In the genomic region with DNA sequence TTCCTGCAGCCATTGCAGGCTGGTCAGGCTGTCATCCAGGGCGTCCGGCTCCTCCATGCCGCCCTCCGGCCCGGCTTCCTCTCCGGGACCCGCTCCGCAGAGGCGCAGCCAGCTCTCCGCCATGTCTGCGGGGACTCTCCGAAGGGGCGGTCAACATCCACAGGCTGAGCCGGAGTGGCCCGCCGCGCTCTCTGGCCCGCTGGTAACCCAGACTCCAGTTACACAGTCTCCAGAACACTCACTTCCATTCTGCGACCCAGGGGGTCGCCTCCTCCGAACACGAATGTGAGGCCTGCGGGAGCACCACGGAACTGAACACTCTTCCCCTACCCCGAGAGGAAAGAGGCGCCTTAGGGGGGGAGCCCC, we compare ENCODE assay signal across 8 mouse cellular contexts. TPM values are rescaled to one million over a fixed set of nuclear protein-coding genes. Genes with fewer than 3 reads are reported as not detected.
DNase-seq lines count a peak whose midpoint lies in the region; ATAC-seq and TF ChIP-seq lines count a peak whose summit lies in the region.

No protein-coding gene starts in this region.

- H3K27me3 ChIP-seq in megakaryocyte, embryonic 14.5 days (replicated peaks) = peaks cover 90% of the 10 kb centered on the region
- H3K27me3 ChIP-seq in hindbrain, embryonic 10.5 days (ENCODE audit: insufficient read depth, poor library complexity, severe bottlenecking) = peaks cover 66% of the 10 kb centered on the region
- H3K27me3 ChIP-seq in liver, embryonic 16.5 days (ENCODE audit: control insufficient read depth, insufficient read depth, low read depth, low read length) = peaks cover 55% of the 10 kb centered on the region
- H3K27me3 ChIP-seq in stomach, postnatal 0 days (ENCODE audit: control insufficient read depth, insufficient read depth, low read length) = peaks cover 4% of the 10 kb centered on the region; the same call in 1 of the 2 replicates

- no peaks in the 10 kb centered on the region for H3K36me3 ChIP-seq in megakaryocyte, embryonic 14.5 days (replicated peaks; ENCODE audit: low read length)
- peaks cover 16% of the 10 kb centered on the region; the same call in 1 of the 2 replicates for H3K36me3 ChIP-seq in hindbrain, embryonic 10.5 days
- no peaks in the 10 kb centered on the region for H3K36me3 ChIP-seq in liver, embryonic 16.5 days (ENCODE audit: control insufficient read depth, insufficient read depth)
- no peaks in the 10 kb centered on the region for H3K36me3 ChIP-seq in stomach, postnatal 0 days (ENCODE audit: control insufficient read depth, insufficient read depth, low read length)

- no peaks in the 10 kb centered on the region for H3K9me3 ChIP-seq in megakaryocyte, embryonic 14.5 days
- no peaks in the 10 kb centered on the region for H3K9me3 ChIP-seq in hindbrain, embryonic 10.5 days
- H3K9me3 ChIP-seq in liver, embryonic 16.5 days (replicated peaks; ENCODE audit: control insufficient read depth, low read length) = no peaks in the 10 kb centered on the region
- no peaks in the 10 kb centered on the region for H3K9me3 ChIP-seq in stomach, postnatal 0 days (ENCODE audit: control insufficient read depth, low read length)

- WGBS in hindbrain, embryonic 10.5 days = 4% methylated on average over 26 of the region's 26 CpGs
- 8% methylated on average over 26 of the region's 26 CpGs for WGBS in liver, embryonic 16.5 days (ENCODE audit: insufficient replicate concordance)
- 21% methylated on average over 26 of the region's 26 CpGs for WGBS in stomach, postnatal 0 days

- H3K4me1 ChIP-seq in megakaryocyte, embryonic 14.5 days = peaks cover 42% of the 10 kb centered on the region
- peaks cover 89% of the 10 kb centered on the region for H3K4me1 ChIP-seq in hindbrain, embryonic 10.5 days (replicated peaks)
- H3K4me1 ChIP-seq in liver, embryonic 16.5 days (ENCODE audit: control insufficient read depth, low read depth, low read length) = peaks cover 16% of the 10 kb centered on the region
- peaks cover 2% of the 10 kb centered on the region; the same call in 1 of the 2 replicates for H3K4me1 ChIP-seq in stomach, postnatal 0 days (replicated peaks; ENCODE audit: control insufficient read depth, insufficient read depth)

- peak overlapping the region; percentile 98 for H3K4me2 ChIP-seq in liver, embryonic 16.5 days (ENCODE audit: low read depth, low read length)
- H3K4me2 ChIP-seq in stomach, postnatal 0 days (replicated peaks; ENCODE audit: low read depth) = peak overlapping the region; percentile 31

- no peak for TF ChIP-seq CTCF in stomach, postnatal 0 days (IDR thresholded peaks at IDR 0.05; ENCODE audit: low read depth)

- ATAC-seq in megakaryocyte, adult 5-6 weeks (ENCODE audit: poor library complexity, severe bottlenecking) = no peak
- ATAC-seq in liver, embryonic 16.5 days (ENCODE audit: low read depth) = no peak
- no peak for ATAC-seq in stomach, postnatal 0 days (ENCODE audit: low FRiP score, low TSS enrichment)

- DNase-seq in hindbrain, embryonic 10.5 days (ENCODE audit: low spot score) = peak; percentile 33
- DNase-seq in stomach, postnatal 0 days (ENCODE audit: low spot score) = no peak
- DNase-seq in cerebellum, adult 9-10 months = no peak
- no peak for DNase-seq in left cerebral cortex, adult 18-20 months (ENCODE audit: low spot score in 2 of 2)
- DNase-seq in right cerebral cortex, postnatal 25 days = no peak

- peak overlapping the region; percentile 92 for H3K4me3 ChIP-seq in megakaryocyte, embryonic 14.5 days (replicated peaks)
- H3K4me3 ChIP-seq in hindbrain, embryonic 10.5 days = peak overlapping the region; percentile 58
- peak overlapping the region; percentile 37 for H3K4me3 ChIP-seq in liver, embryonic 16.5 days (ENCODE audit: low read depth, low read length)
- H3K4me3 ChIP-seq in stomach, postnatal 0 days (ENCODE audit: low read depth, low read length) = no peak overlapping the region; the same call in 1 of the 2 replicates

- H3K27ac ChIP-seq in hindbrain, embryonic 10.5 days = peak overlapping the region; percentile 86
- no peak overlapping the region for H3K27ac ChIP-seq in liver, embryonic 16.5 days (ENCODE audit: low read length)
- no peak overlapping the region for H3K27ac ChIP-seq in stomach, postnatal 0 days (replicated peaks)

- no peak overlapping the region for H3K9ac ChIP-seq in liver, embryonic 16.5 days (ENCODE audit: low read depth, low read length)
- H3K9ac ChIP-seq in stomach, postnatal 0 days (ENCODE audit: low read length) = no peak overlapping the region; the same call in 1 of the 2 replicates

- TF ChIP-seq EP300 in stomach, postnatal 0 days (optimal IDR thresholded peaks at IDR 0.05) = no peak

RNA-seq across cellular contexts. Expression of a gene that starts 0.8 kb away (rescaled TPM):
- 0.12 and 0.84 TPM in 2 replicates for polyA plus RNA-seq in megakaryocyte, embryonic 14.5 days (2012; ENCODE audit: insufficient read depth, low replicate concordance)
- total RNA-seq in megakaryocyte, adult 5-6 weeks (2015) = not detected in 2 replicates
- total RNA-seq in megakaryocyte, adult 5-6 weeks (2017) = not detected in 2 replicates
- polyA plus RNA-seq in hindbrain, embryonic 10.5 days (2016; fragmentation: Nextera tagmentation; extraction: Ambion mirVana) = 15.1 and 29.1 TPM in 2 replicates
- 0.62 and 0.71 TPM in 2 replicates for polyA plus RNA-seq in liver, embryonic 16.5 days (2015; fragmentation: Nextera tagmentation; extraction: Ambion mirVana)
- 0.19 and 0.40 TPM in 2 replicates for polyA plus RNA-seq in stomach, postnatal 0 days (2015; fragmentation: Nextera tagmentation; extraction: Ambion mirVana)
- 1 to 10 TPM; 3.8 to 3.9 TPM for total RNA-seq in left cerebral cortex, adult 18-20 months (2021)

RNA-seq across cellular contexts. Expression of a gene that starts 27.4 kb away (rescaled TPM):
- 2.7 and 6.7 TPM in 2 replicates for polyA plus RNA-seq in megakaryocyte, embryonic 14.5 days (2012; ENCODE audit: insufficient read depth, low replicate concordance)
- total RNA-seq in megakaryocyte, adult 5-6 weeks (2015) = 29.2 and 34.8 TPM in 2 replicates
- 20.3 and 27.3 TPM in 2 replicates for total RNA-seq in megakaryocyte, adult 5-6 weeks (2017)
- 52.2 and 79.2 TPM in 2 replicates for polyA plus RNA-seq in hindbrain, embryonic 10.5 days (2016; fragmentation: Nextera tagmentation; extraction: Ambion mirVana)
- polyA plus RNA-seq in liver, embryonic 16.5 days (2015; fragmentation: Nextera tagmentation; extraction: Ambion mirVana) = 19.5 and 20.4 TPM in 2 replicates
- polyA plus RNA-seq in stomach, postnatal 0 days (2015; fragmentation: Nextera tagmentation; extraction: Ambion mirVana) = 42.3 and 43.9 TPM in 2 replicates
- total RNA-seq in left cerebral cortex, adult 18-20 months (2021) = 100 to 1,000 TPM in 1 of 2 experiments, 10 to 100 TPM in 1; 91.1 to 103 TPM

RNA-seq across cellular contexts. Expression of a gene that starts 53.7 kb away (rescaled TPM):
- not detected in 2 replicates for polyA plus RNA-seq in megakaryocyte, embryonic 14.5 days (2012; ENCODE audit: insufficient read depth, low replicate concordance)
- total RNA-seq in megakaryocyte, adult 5-6 weeks (2015) = not detected in 2 replicates
- 0.07 TPM in 1 of 2 replicates, not detected in the other for total RNA-seq in megakaryocyte, adult 5-6 weeks (2017)
- polyA plus RNA-seq in hindbrain, embryonic 10.5 days (2016; fragmentation: Nextera tagmentation; extraction: Ambion mirVana) = 0.11 and 0.33 TPM in 2 replicates
- polyA plus RNA-seq in liver, embryonic 16.5 days (2015; fragmentation: Nextera tagmentation; extraction: Ambion mirVana) = 0.07 TPM in 1 of 2 replicates, not detected in the other
- 0.68 and 0.76 TPM in 2 replicates for polyA plus RNA-seq in stomach, postnatal 0 days (2015; fragmentation: Nextera tagmentation; extraction: Ambion mirVana)
- not detected for total RNA-seq in left cerebral cortex, adult 18-20 months (2021)
